Mouse (Mus musculus) brain, adult 10 weeks (tissue): ENCODE results near the gene Psmg4. TPM values are rescaled to one million over a fixed set of nuclear protein-coding genes. Genes with fewer than 3 reads are reported as not detected.

Source experiments
- polyA plus RNA-seq: library from polyadenylated mRNA; stranded (reverse); fragments of 350-450 nt; fragmentation: Illumina TruSeq; extraction: RNeasy Lipid Tissue Mini Kit (QIAGEN cat#74804); gene quantifications from one replicate; pipeline ENCODE4 v1.2.3, GENCODE M21; 2015; ENCODE audit warnings: low read depth, low replicate concordance

Gene Psmg4
- polyA plus RNA-seq: 28.0 TPM

DNA sequence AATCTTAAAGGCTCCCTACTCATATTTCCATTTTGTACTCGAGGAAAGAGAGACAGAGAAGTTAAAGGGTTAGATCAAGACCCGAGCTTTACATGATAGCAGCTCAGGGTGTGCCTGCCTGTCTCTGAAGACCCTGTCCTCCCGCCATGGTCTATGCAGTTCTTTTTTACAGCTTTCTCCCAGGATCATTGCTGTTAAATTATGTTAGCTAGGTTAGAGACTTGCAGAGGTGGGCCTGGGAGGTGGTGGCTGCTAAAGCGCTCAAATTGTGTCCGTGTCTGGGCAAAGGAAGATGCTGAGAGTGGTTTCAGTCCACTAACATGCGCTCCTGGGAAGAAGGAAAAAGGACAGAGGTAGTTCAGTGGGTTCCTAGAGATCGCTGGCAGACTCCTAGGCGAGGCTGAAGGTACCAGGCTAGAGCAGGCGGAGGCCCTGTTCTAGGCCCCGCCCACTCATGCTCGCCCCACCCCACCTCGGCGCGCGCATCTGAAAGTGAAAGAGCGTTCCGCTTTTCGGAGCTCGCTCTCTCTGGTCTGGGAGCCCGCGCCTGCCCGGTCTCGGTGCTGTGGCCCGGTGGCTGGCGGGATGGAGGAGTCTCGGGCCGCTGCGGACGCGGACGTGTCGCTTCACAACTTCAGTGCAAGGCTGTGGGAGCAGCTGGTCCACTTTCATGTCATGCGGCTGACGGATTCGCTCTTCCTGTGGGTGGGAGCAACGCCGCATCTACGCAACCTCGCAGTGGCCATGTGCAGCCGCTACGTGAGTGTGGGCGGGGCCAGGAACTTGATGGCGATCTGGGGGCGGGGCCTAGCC, at the start of gene Psmg4:
Gene Psmg4, plus strand, starts transcription at position 474 of the 813 bp plus-strand sequence.

GRCm38 (mm10) chr13:34130226-34130731, 32.5 kb upstream of the Psmg4 start, which contains the start of gene Tubb2b:
Gene Tubb2b, minus strand, starts transcription at chr13:34130466.

Other genes starting within 250 kb of the Psmg4 start
- gene Nqo2, start 198.3 kb upstream of the Psmg4 start, polyA plus RNA-seq: 12.6 TPM
- 3.6 TPM for gene Ripk1, start 160.6 kb upstream of the Psmg4 start, polyA plus RNA-seq
- gene Serpinb6a, start 160.2 kb upstream of the Psmg4 start, polyA plus RNA-seq: 72.9 TPM
- gene Bphl, start 125.4 kb upstream of the Psmg4 start, polyA plus RNA-seq: 52.1 TPM
- gene Tubb2a, start 85.0 kb upstream of the Psmg4 start, polyA plus RNA-seq: 803 TPM
- 162 TPM for gene Tubb2b, start 32.5 kb upstream of the Psmg4 start, polyA plus RNA-seq
- gene Slc22a23, start 182.2 kb downstream of the Psmg4 start, polyA plus RNA-seq: 31.7 TPM